Mouse (Mus musculus) brain, embryonic 14.5 days (tissue): ENCODE data around the gene Xrn1.

ENCODE experiments used
- CTCF ChIP-seq: fragments of 200-500 bp; IDR thresholded peaks from 2 replicates; pipeline ENCODE4 v1.5.1; 2012; ENCODE audit warnings: inconsistent platforms, mild to moderate bottlenecking, moderate library complexity, borderline replicate concordance; ENCODE audit not compliant: insufficient read depth, insufficient read length; ENCODE audit errors: extremely low read depth
- POLR2A ChIP-seq: fragments of 200-500 bp; IDR thresholded peaks from 2 replicates; pipeline ENCODE4 v1.6.1; 2012; ENCODE audit warnings: mild to moderate bottlenecking, inconsistent platforms, borderline replicate concordance; ENCODE audit not compliant: poor library complexity, insufficient read depth, insufficient read length, severe bottlenecking; ENCODE audit errors: extremely low read depth

DNA sequence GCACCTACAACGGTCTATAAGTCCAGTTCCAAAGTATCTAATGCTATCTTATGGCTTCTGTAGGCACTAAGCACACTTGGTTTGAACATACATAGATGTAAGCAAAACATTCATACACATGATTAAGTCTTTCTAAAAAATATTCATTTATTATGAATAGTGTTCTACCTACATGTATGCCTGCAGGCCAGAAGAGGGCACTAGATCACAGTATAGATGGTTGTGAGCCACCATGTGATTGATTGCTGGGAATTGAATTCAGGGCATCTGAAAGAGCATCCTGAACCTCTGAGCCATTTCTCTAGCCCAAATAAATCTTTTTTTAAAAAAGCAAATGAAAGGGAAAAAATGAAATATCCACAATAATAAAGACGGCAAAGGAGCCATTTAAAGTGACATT is 37.7 kb downstream of the Xrn1 start:
- TF ChIP-seq CTCF = no peak
- no peak for TF ChIP-seq POLR2A
